Mouse (Mus musculus): ENCODE measurements around the gene Pramef8. TPM values are rescaled to one million over a fixed set of nuclear protein-coding genes. Genes with fewer than 3 reads are reported as not detected.

Pramef8 gene
- 13.2 and 15.1 TPM in 2 replicates for polyA plus RNA-seq (2015; fragmentation: Nextera tagmentation; extraction: Ambion mirVana)

DNA sequence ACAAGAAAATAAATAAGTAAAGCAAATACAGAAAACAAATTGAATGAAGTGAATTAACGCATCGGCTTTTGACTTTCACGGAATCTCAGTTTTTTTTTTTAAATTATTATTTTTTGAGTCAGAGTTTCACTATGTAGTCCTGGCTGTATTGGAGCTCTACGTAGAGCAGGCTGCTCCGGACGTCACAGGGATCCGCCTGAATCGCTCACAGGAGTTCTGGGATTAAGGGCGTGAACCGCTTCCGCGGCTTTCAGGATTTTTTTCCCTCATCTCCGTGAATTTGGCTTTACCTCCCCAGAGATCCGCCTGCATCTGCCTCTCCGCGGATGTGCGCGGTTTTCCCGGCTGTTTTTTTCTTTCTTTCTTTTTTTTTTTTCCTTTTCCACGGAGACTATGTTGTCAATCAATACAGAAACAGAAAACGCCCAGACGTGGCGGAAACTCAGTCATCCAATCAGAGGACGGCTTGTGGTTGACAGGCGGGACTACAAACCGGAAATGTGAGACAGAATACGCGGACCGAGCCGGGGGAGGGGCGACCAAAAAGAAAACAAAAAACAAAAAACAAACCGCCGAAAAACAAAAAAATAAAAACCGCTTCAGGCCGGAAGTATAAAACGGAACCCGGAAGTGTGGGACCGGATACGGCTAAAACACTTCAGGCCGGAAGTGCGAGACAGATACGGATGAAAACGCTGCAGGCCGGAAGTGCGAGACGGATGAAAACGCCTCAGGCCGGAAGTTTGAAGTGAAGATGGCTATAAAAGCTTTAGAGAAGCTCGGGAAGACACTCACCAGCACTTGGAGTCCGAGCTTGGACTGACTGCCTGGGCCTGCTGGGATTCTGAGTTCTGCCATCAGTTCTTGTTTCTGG, at the start of gene Pramef8:
TSS of gene Pramef8 (plus strand) at position 208 of the 874 bp plus-strand sequence.
- Histone ChIP-seq H3K27ac (peak within 1 kb of the TSS; percentile 87), H3K27me3 (replicated peaks) (no peaks in the 10 kb centered on the region), H3K4me2 (replicated peaks) (peak within 1 kb of the TSS; percentile 62), H3K4me3 (replicated peaks) (peak within 1 kb of the TSS; percentile 59), H3K9me3 (no peaks in the 10 kb centered on the region), H3K4me1 (replicated peaks) (no peaks in the 10 kb centered on the region), H3K9ac (peak within 1 kb of the TSS; percentile 47), H3K36me3 (peaks cover 13% of the 10 kb centered on the region; the same call in 1 of the 2 replicates)
- peak; percentile 97 for ATAC-seq
- under 1% methylated on average over 50 of the region's 50 CpGs for WGBS

DNA sequence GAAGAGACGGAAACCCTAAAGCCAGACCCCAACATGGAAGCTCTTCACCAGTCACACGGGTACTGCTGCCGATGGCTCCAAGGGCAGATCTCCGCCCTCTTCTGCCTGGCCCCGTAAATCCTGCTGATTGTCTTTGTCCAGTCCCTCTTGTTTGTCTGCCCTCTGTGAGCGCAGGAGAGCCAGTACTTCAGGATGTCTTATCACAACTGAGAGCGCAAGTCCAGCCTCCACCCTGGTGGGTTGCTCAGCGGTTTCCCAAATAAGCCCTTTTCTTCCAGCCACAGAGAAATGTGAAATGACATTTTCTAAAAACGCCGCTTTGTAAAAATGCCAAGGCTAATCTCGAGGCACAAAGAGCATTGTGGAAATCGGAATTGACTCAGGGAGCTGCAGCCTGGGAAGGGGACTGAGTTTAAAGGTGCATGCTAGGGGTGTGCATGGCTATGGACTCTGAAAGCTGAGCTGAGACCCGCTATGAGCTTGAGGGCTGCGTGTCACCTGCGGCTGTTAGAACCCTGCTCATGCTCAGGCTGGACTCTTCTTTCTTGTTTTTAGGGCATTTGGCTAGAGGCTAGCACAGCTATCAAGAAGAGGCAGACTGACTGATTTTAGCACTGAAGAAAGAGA, 45.7 kb upstream of the Pramef8 start:
- 44% methylated on average over 15 of the region's 15 CpGs for WGBS
- no peak overlapping the region for H3K9ac ChIP-seq

GRCm38 (mm10) chr4:143379480-143379879, 32.7 kb upstream of the Pramef8 start:
- WGBS, result 43% methylated on average over 7 of the region's 7 CpGs
- no peak for ATAC-seq
- no peak overlapping the region for H3K9ac ChIP-seq
- H3K9me3 ChIP-seq, result no peaks in the 10 kb centered on the region
- no peaks in the 10 kb centered on the region for H3K4me1 ChIP-seq (replicated peaks)
- no peak overlapping the region for H3K27ac ChIP-seq
- no peak overlapping the region for H3K4me3 ChIP-seq (replicated peaks)
- no peaks in the 10 kb centered on the region for H3K36me3 ChIP-seq
- H3K4me2 ChIP-seq (replicated peaks), result no peak overlapping the region
- H3K27me3 ChIP-seq (replicated peaks), result no peaks in the 10 kb centered on the region

More for the DNA sequence above, 45.7 kb upstream of the Pramef8 start:
- ATAC-seq, result no peak
- Histone ChIP-seq H3K27me3 (replicated peaks) (no peaks in the 10 kb centered on the region), H3K4me2 (replicated peaks) (no peak overlapping the region), H3K27ac (no peak overlapping the region), H3K4me1 (replicated peaks) (no peaks in the 10 kb centered on the region), H3K36me3 (no peaks in the 10 kb centered on the region), H3K9me3 (no peaks in the 10 kb centered on the region), H3K4me3 (replicated peaks) (no peak overlapping the region)

DNA sequence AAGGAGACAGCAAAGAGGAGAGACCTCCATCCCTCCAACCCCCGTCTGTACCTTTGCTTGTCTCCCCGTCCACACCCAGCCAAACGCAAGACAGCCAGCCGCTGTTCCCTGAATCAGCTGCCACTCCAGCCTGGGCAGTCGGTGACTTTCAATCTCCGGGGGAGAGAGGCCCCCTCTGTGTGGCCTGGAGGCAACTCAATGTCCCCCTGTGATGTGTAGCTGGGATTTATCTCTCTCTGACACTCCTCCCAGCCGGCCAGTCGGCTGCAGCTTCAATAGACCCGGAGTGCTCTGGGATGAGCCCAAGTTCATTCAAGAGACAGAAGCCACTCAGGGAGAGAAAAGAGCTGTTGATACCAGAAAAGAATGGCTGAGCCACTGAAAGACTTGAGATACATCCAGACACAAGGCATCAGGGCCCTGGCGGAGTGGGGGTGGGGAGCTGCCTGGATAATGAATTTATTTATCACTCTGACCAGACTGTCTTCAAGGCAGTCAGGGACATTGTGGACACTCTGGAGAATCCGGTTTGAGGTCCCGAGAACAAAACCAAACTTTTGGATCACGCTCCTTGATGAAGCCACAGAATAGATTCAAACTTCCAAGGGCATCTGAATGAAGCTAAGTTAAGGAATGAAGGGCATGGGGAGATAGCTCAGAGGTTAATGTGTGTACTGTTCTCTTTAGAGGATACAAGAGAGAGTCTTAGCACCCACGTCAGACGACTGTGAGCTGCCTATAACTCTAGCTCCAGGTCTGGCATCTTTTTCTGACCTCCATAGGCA, 32.1 kb upstream of the Pramef8 start:
- no peaks in the 10 kb centered on the region for H3K9me3 ChIP-seq

DNA sequence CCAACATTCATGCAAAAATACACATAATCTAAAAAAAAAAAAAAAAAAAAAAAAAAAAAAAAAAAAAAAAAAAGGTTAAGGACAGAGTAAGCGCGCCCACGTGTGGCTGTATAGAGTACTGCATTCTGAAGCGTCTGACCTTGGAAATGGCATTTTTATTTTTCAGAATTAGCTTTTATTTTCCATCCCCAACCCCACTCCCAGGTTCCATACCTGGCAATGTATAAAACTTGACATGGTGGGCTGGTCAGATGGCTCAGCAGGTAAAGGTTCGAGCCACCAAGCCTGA, 31.6 kb upstream of the Pramef8 start:
- Histone ChIP-seq H3K9me3 (no peaks in the 10 kb centered on the region), H3K9ac (no peak overlapping the region), H3K36me3 (no peaks in the 10 kb centered on the region), H3K4me3 (replicated peaks) (no peak overlapping the region), H3K4me1 (replicated peaks) (no peaks in the 10 kb centered on the region), H3K4me2 (replicated peaks) (no peak overlapping the region), H3K27ac (no peak overlapping the region), H3K27me3 (replicated peaks) (no peaks in the 10 kb centered on the region)
- WGBS, result 0% methylated on average over 5 of the region's 5 CpGs
- no peak for ATAC-seq

More for the DNA sequence above, 32.1 kb upstream of the Pramef8 start:
- WGBS, result 26% methylated on average over 15 of the region's 15 CpGs
- Histone ChIP-seq H3K36me3 (no peaks in the 10 kb centered on the region), H3K4me2 (replicated peaks) (no peak overlapping the region), H3K4me3 (replicated peaks) (no peak overlapping the region), H3K27ac (no peak overlapping the region), H3K4me1 (replicated peaks) (no peaks in the 10 kb centered on the region), H3K9ac (no peak overlapping the region), H3K27me3 (replicated peaks) (no peaks in the 10 kb centered on the region)
- ATAC-seq, result peak; percentile 55; the same call in 1 of the 2 replicates

DNA sequence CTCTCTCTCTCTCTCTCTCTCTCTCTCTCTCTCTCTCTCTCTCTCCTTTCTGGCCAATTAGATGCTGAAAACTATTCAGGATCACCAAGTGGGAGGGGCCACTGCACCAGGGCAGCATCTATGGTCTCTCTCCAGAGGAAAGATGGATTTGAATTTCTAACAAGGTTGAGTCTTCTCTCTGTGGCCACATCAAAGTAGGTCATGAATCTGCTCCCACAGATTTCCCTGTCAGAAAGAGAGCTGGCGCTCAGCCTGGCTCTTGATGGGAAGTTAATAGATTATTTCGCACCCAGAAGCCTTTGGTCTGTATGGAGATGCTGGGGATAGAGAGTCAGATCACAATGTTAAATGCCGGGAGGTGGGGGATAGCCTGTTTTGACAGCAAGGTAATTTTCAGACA, 30.1 kb upstream of the Pramef8 start:
- no peak overlapping the region for H3K27ac ChIP-seq
- no peaks in the 10 kb centered on the region for H3K27me3 ChIP-seq (replicated peaks)
- H3K4me1 ChIP-seq (replicated peaks), result no peaks in the 10 kb centered on the region
- no peak overlapping the region for H3K4me3 ChIP-seq (replicated peaks)
- 81% methylated on average over 3 of the region's 3 CpGs for WGBS
- no peak overlapping the region for H3K9ac ChIP-seq
- no peaks in the 10 kb centered on the region for H3K9me3 ChIP-seq
- H3K36me3 ChIP-seq, result no peaks in the 10 kb centered on the region
- no peak overlapping the region for H3K4me2 ChIP-seq (replicated peaks)
- ATAC-seq, result no peak

GRCm38 (mm10) chr4:143383646-143384045, 28.6 kb upstream of the Pramef8 start:
- Histone ChIP-seq H3K27me3 (replicated peaks) (no peaks in the 10 kb centered on the region), H3K4me1 (replicated peaks) (no peaks in the 10 kb centered on the region), H3K4me2 (replicated peaks) (no peak overlapping the region), H3K36me3 (no peaks in the 10 kb centered on the region), H3K9ac (no peak overlapping the region), H3K4me3 (replicated peaks) (no peak overlapping the region), H3K27ac (no peak overlapping the region), H3K9me3 (no peaks in the 10 kb centered on the region)
- WGBS, result 44% methylated on average over 4 of the region's 4 CpGs
- ATAC-seq, result no peak

GRCm38 (mm10) chr4:143388955-143389702, 23.1 kb upstream of the Pramef8 start:
- Histone ChIP-seq H3K36me3 (no peaks in the 10 kb centered on the region), H3K9me3 (no peaks in the 10 kb centered on the region), H3K27ac (no peak overlapping the region), H3K27me3 (replicated peaks) (no peaks in the 10 kb centered on the region), H3K4me3 (replicated peaks) (peak overlapping the region; percentile 43), H3K4me1 (replicated peaks) (no peaks in the 10 kb centered on the region), H3K4me2 (replicated peaks) (peak overlapping the region; percentile 70), H3K9ac (peak overlapping the region; percentile 49)
- WGBS, result 8% methylated on average over 43 of the region's 43 CpGs
- ATAC-seq, result peak; percentile 92

- no peak within 1 kb of the TSS for H3K4me3 ChIP-seq (replicated peaks)
- H3K27ac ChIP-seq, result no peak within 1 kb of the TSS
- no peaks in the 10 kb centered on the region for H3K9me3 ChIP-seq
- H3K27me3 ChIP-seq (replicated peaks), result no peaks in the 10 kb centered on the region
- no peak within 1 kb of the TSS for H3K9ac ChIP-seq
- no peak within 1 kb of the TSS for H3K4me2 ChIP-seq (replicated peaks)
- 77% methylated on average over 26 of the region's 26 CpGs for WGBS
- no peaks in the 10 kb centered on the region for H3K36me3 ChIP-seq
- ATAC-seq, result no peak
- no peaks in the 10 kb centered on the region for H3K4me1 ChIP-seq (replicated peaks)
These were observed 18.0 kb upstream of the Pramef8 start, which contains the start of gene Pramel1 for GRCm38 (mm10) chr4:143394181-143394580. Pramel1 (plus strand) TSS chr4:143394428.

- Histone ChIP-seq H3K9me3 (no peaks in the 10 kb centered on the region), H3K9ac (no peak overlapping the region), H3K4me2 (replicated peaks) (peak overlapping the region; percentile 50), H3K4me3 (replicated peaks) (peak overlapping the region; percentile 59), H3K4me1 (replicated peaks) (no peaks in the 10 kb centered on the region), H3K27ac (no peak overlapping the region), H3K27me3 (replicated peaks) (no peaks in the 10 kb centered on the region), H3K36me3 (peaks cover 8% of the 10 kb centered on the region; the same call in 1 of the 2 replicates)
- WGBS, result 75% methylated on average over 5 of the region's 5 CpGs
- 0 out of 2 replicates have a peak, but pooled peaks have one; percentile 24 for ATAC-seq
These were observed 534 bp upstream of the Pramef8 start for GRCm38 (mm10) chr4:143411566-143412218.

GRCm38 (mm10) chr4:143413621-143414020, 1.4 kb downstream of the Pramef8 start:
- no peak for ATAC-seq
- Histone ChIP-seq H3K9me3 (no peaks in the 10 kb centered on the region), H3K27ac (no peak overlapping the region), H3K36me3 (peaks cover 23% of the 10 kb centered on the region), H3K27me3 (replicated peaks) (no peaks in the 10 kb centered on the region), H3K9ac (no peak overlapping the region), H3K4me1 (replicated peaks) (no peaks in the 10 kb centered on the region), H3K4me3 (replicated peaks) (no peak overlapping the region), H3K4me2 (replicated peaks) (no peak overlapping the region)
- 90% methylated on average over 1 of the region's 1 CpGs for WGBS

Data from intestine, embryonic 15.5 days (tissue).